Mouse (Mus musculus): ENCODE results near the gene Crim1.

GRCm38 (mm10) chr17:78163278-78163677 lies 36.8 kb upstream of the Crim1 start:
- no peak for TF ChIP-seq POLR2A (IDR thresholded peaks at IDR 0.05; ENCODE audit: low read depth, low read length)
- no peak for TF ChIP-seq CTCF (IDR thresholded peaks at IDR 0.05; ENCODE audit: extremely low read depth, insufficient read length, insufficient replicate concordance, low read depth, low read length)

Data from small intestine, adult 2 months (tissue).